Mouse (Mus musculus) stomach, embryonic 14.5 days (tissue): ENCODE results near the gene Prss44. TPM values are rescaled to one million over a fixed set of nuclear protein-coding genes. Genes with fewer than 3 reads are reported as not detected.

Experiments
- ATAC-seq: fragments of 200-750 bp; cut with Nextera tagmentation; 2 replicates; pipeline ENCODE4 v1.8.0; 2017; ENCODE audit warnings: low read depth, moderate TSS enrichment; ENCODE audit not compliant: insufficient number of reproducible peaks, insufficient read depth, low FRiP score
- H3K27ac ChIP-seq: fragments of 300-500 bp; sonication (generic); 2 replicates; pipeline ENCODE4 v1.5.1; 2014; ENCODE audit warnings: mild to moderate bottlenecking, low read length, moderate library complexity, mixed read lengths
- H3K27me3 ChIP-seq: fragments of 300-500 bp; sonication (generic); 2 replicates; pipeline ENCODE4 v1.6.1; 2014; ENCODE audit warnings: low read length, control low read depth, mixed read lengths; ENCODE audit not compliant: control insufficient read depth, insufficient read depth
- H3K36me3 ChIP-seq: fragments of 300-500 bp; sonication (generic); 2 replicates; pipeline ENCODE4 v1.6.1; 2014; ENCODE audit warnings: mild to moderate bottlenecking, control low read depth, low read length, moderate library complexity, mixed read lengths; ENCODE audit not compliant: control insufficient read depth, insufficient read depth
- H3K4me1 ChIP-seq: fragments of 300-500 bp; sonication (generic); 2 replicates; pipeline ENCODE4 v1.6.1; 2014; ENCODE audit warnings: low read length, control low read depth, mixed read lengths; ENCODE audit not compliant: control insufficient read depth, insufficient read depth
- H3K4me2 ChIP-seq: fragments of 300-500 bp; sonication (generic); replicated peaks from 2 replicates; pipeline ENCODE4 v1.6.1; 2014; ENCODE audit warnings: low read depth, low read length, control low read depth
- H3K4me3 ChIP-seq: fragments of 300-500 bp; sonication (generic); 2 replicates; pipeline ENCODE4 v1.5.1; 2014; ENCODE audit warnings: low read depth, low read length, control low read depth
- H3K9ac ChIP-seq: fragments of 300-500 bp; sonication (generic); replicated peaks from 2 replicates; pipeline ENCODE4 v1.6.1; 2014; ENCODE audit warnings: low read depth, mild to moderate bottlenecking, control low read depth, low read length, moderate library complexity, mixed read lengths
- H3K9me3 ChIP-seq: fragments of 300-500 bp; sonication (generic); 2 replicates; pipeline ENCODE4 v1.6.1; 2016; ENCODE audit warnings: low read depth, low read length, control low read depth; ENCODE audit not compliant: control insufficient read depth
- WGBS: fragments of 180-500 bp; shearing (Covaris S2); extraction: QIAGEN DNeasy Blood & Tissue Kit; methylation state at CpG from one replicate; pipeline ENCODE4 v1.1.7; 2014; 5-methylcytosine and 5-hydroxymethylcytosine counted together
- polyA plus RNA-seq: library from polyadenylated mRNA; unstranded; fragments of >200 nt; fragmentation: Nextera tagmentation; extraction: Ambion mirVana; gene quantifications from 2 replicates; pipeline ENCODE4 v1.2.1, GENCODE M21; 2014

Prss44 gene
- polyA plus RNA-seq, 1 experiment from 2014 or later, result not detected

DNA sequence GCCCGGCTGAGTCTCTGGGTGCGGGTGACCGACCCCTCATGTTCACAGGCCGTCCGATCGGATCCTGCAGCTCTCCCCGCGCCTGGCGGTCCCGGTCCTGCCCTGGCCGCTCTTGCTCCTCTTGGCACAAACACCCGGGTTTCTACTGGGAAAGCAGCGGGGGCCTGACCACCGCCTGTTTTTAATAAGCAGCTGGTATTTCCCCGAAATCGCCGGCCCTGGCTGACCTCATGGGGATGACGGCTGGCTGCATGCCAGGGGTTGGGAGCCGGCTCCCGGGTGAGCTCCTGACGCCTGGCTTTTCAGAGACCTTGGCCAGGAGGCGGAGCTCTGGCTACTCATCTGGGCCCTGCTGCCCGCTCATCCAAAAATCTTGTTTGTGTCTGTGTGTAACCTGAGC lies 32.1 kb upstream of the Prss44 start:
- peak; percentile 70 for ATAC-seq
- Histone ChIP-seq H3K4me3 (peak overlapping the region; percentile 40), H3K27me3 (no peaks in the 10 kb centered on the region), H3K9ac (peak overlapping the region; percentile 45), H3K4me1 (peaks cover 5% of the 10 kb centered on the region; the same call in 1 of the 2 replicates), H3K36me3 (no peaks in the 10 kb centered on the region), H3K27ac (no peak overlapping the region), H3K4me2 (peak overlapping the region; percentile 68), H3K9me3 (no peaks in the 10 kb centered on the region)
- under 1% methylated on average over 23 of the region's 23 CpGs for WGBS

- Histone ChIP-seq H3K4me2 (no peak overlapping the region), H3K9ac (no peak overlapping the region), H3K4me1 (peaks cover 5% of the 10 kb centered on the region; the same call in 1 of the 2 replicates), H3K4me3 (no peak overlapping the region), H3K36me3 (no peaks in the 10 kb centered on the region), H3K9me3 (no peaks in the 10 kb centered on the region), H3K27me3 (no peaks in the 10 kb centered on the region), H3K27ac (no peak overlapping the region)
- no peak for ATAC-seq
- 11% methylated on average over 1 of the region's 1 CpGs for WGBS
Observed at GRCm38 (mm10) chr9:110783611-110784010, 30.2 kb upstream of the Prss44 start.

DNA sequence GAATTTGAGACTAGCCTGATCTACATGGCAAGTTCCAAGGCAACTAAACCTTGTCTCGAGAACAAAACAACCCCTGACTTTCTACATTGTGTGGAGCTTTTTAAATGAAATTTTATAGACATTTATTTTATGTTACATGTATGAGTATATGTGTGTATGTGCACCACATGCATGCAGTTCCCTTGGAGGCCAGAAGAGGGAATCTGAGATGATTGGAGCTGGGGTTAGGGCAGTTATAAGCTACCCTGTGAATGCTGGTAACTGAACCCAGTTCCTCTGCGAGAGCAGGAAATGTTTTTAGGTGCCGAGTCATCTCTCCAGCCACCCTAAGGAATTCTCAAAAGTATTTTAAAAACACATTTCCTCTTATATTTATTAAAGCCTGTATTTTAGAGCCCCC lies 25.6 kb upstream of the Prss44 start:
- no peak overlapping the region for H3K4me3 ChIP-seq
- no peak overlapping the region for H3K9ac ChIP-seq
- H3K4me1 ChIP-seq, result no peaks in the 10 kb centered on the region
- no peak overlapping the region for H3K27ac ChIP-seq
- H3K4me2 ChIP-seq, result no peak overlapping the region
- H3K9me3 ChIP-seq, result no peaks in the 10 kb centered on the region
- WGBS, result 90% methylated on average over 3 of the region's 3 CpGs
- no peaks in the 10 kb centered on the region for H3K36me3 ChIP-seq
- no peaks in the 10 kb centered on the region for H3K27me3 ChIP-seq
- ATAC-seq, result no peak

DNA sequence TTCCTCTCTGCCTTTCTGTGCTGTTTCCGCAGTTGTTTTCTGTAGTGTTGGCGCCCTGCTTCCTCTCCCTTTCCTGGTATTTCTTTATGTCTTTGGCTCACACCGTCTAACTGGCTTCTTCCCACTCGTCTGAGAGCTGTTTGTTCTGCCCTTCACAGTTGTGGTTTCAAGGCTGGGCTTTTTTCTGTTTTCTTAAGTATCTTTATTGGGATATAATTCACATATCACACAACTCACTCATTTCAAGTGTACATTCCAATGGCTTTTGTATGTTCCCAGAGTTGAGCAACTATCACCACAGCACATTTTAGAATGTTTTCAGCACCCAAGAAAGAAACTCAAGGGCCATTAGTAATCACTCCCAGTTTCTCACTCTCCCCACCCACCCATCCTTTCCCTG lies 23.3 kb upstream of the Prss44 start:
- ATAC-seq, result no peak
- no peaks in the 10 kb centered on the region for H3K4me1 ChIP-seq
- H3K27me3 ChIP-seq, result no peaks in the 10 kb centered on the region
- WGBS, result 72% methylated on average over 4 of the region's 4 CpGs
- H3K36me3 ChIP-seq, result no peaks in the 10 kb centered on the region
- no peak overlapping the region for H3K9ac ChIP-seq
- H3K27ac ChIP-seq, result no peak overlapping the region
- no peak overlapping the region for H3K4me3 ChIP-seq
- H3K9me3 ChIP-seq, result no peaks in the 10 kb centered on the region
- no peak overlapping the region for H3K4me2 ChIP-seq

- no peaks in the 10 kb centered on the region for H3K27me3 ChIP-seq
- H3K36me3 ChIP-seq, result no peaks in the 10 kb centered on the region
- no peak overlapping the region for H3K4me2 ChIP-seq
- H3K4me1 ChIP-seq, result no peaks in the 10 kb centered on the region
- H3K27ac ChIP-seq, result no peak overlapping the region
- H3K9ac ChIP-seq, result no peak overlapping the region
- no peak for ATAC-seq
- 83% methylated on average over 10 of the region's 10 CpGs for WGBS
- no peaks in the 10 kb centered on the region for H3K9me3 ChIP-seq
- no peak overlapping the region for H3K4me3 ChIP-seq
Observed at GRCm38 (mm10) chr9:110797013-110797412, 16.8 kb upstream of the Prss44 start.

DNA sequence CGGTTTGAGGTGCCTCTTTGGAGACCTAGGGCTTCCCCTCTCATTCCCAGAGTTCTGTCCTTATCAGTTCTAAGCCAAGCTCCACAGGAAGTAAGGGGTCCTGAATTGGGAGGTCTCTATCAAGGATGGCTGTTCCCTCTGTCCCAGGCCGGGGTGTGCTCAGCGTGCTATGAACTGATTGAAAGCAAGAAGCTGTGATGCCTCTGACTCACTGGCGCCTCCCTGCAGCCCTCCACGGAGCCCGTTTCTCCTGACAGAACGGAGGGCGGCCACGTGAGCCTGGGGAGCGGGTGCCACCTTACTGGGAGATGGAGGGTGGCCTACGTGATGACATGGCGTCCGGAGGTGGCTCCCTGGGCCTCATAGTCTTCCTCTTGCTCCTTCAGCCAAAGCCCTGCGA lies 15.9 kb upstream of the Prss44 start, which contains the start of gene Prss42:
Gene Prss42 (plus strand): TSS at position 301 of the 400 bp plus-strand sequence.
- H3K27ac ChIP-seq, result no peak within 1 kb of the TSS
- H3K9me3 ChIP-seq, result no peaks in the 10 kb centered on the region
- H3K27me3 ChIP-seq, result no peaks in the 10 kb centered on the region
- no peak within 1 kb of the TSS for H3K9ac ChIP-seq
- no peak within 1 kb of the TSS for H3K4me3 ChIP-seq
- ATAC-seq, result no peak
- no peaks in the 10 kb centered on the region for H3K4me1 ChIP-seq
- 93% methylated on average over 14 of the region's 14 CpGs for WGBS
- no peaks in the 10 kb centered on the region for H3K36me3 ChIP-seq
- H3K4me2 ChIP-seq, result no peak within 1 kb of the TSS

GRCm38 (mm10) chr9:110800834-110801479 lies 12.8 kb upstream of the Prss44 start:
- Histone ChIP-seq H3K4me2 (no peak overlapping the region), H3K4me1 (no peaks in the 10 kb centered on the region), H3K27me3 (no peaks in the 10 kb centered on the region), H3K36me3 (no peaks in the 10 kb centered on the region), H3K9ac (no peak overlapping the region), H3K9me3 (no peaks in the 10 kb centered on the region), H3K4me3 (no peak overlapping the region), H3K27ac (no peak overlapping the region)
- no peak for ATAC-seq
- WGBS, result 87% methylated on average over 8 of the region's 8 CpGs

DNA sequence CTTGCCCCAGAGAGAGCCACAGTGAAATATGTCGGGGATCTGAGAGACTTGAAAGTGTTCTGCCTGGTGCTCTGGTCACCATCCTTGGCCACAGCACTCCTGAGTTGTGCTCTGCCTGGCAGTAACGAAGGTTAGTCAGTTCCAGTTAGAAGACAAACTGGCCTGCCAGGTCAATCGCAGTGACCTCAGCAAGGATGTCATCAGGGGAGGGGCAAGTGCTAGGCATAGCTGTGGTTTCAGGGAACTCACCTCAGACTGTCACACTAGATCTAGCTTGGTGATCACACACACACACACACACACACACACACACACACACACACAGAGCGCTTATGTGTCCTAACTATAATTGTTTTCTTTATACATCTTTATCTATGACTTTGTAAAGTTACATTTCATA lies 10.5 kb upstream of the Prss44 start:
- Histone ChIP-seq H3K36me3 (no peaks in the 10 kb centered on the region), H3K4me1 (no peaks in the 10 kb centered on the region), H3K9ac (no peak overlapping the region), H3K27me3 (no peaks in the 10 kb centered on the region), H3K4me2 (no peak overlapping the region), H3K9me3 (no peaks in the 10 kb centered on the region), H3K27ac (no peak overlapping the region), H3K4me3 (no peak overlapping the region)
- WGBS, result 60% methylated on average over 4 of the region's 4 CpGs
- no peak for ATAC-seq

GRCm38 (mm10) chr9:110810051-110810450 lies 3.7 kb upstream of the Prss44 start:
- H3K9me3 ChIP-seq, result no peaks in the 10 kb centered on the region
- no peak overlapping the region for H3K4me3 ChIP-seq
- no peak overlapping the region for H3K9ac ChIP-seq
- H3K4me2 ChIP-seq, result no peak overlapping the region
- 81% methylated on average over 4 of the region's 4 CpGs for WGBS
- no peak for ATAC-seq
- no peaks in the 10 kb centered on the region for H3K4me1 ChIP-seq
- no peak overlapping the region for H3K27ac ChIP-seq
- no peaks in the 10 kb centered on the region for H3K36me3 ChIP-seq
- no peaks in the 10 kb centered on the region for H3K27me3 ChIP-seq
